Mouse (Mus musculus): ENCODE data around the gene Ccdc82.

The Ccdc82 gene

DNA sequence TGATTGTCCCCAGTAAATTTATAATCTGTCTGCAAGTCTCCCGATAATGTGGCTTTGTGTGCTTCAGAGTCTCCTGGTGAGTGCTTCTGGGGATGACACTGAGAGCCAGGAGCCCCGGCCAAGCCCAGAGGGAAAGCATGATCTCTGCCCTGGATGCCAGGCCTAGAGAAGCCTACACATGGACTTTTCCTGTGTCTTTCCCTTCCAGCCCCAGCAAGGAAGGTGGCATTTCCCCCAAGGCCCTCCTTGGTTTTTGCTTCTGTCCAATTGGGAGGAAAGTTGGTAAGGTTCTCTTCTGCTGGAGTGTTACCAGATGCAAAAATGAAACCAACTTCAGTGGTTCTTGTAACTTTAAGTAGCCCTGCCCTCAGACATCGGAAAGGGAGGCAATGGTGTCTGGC, 53.3 kb downstream of the Ccdc82 start:
- DNase-seq: no peak

DNA sequence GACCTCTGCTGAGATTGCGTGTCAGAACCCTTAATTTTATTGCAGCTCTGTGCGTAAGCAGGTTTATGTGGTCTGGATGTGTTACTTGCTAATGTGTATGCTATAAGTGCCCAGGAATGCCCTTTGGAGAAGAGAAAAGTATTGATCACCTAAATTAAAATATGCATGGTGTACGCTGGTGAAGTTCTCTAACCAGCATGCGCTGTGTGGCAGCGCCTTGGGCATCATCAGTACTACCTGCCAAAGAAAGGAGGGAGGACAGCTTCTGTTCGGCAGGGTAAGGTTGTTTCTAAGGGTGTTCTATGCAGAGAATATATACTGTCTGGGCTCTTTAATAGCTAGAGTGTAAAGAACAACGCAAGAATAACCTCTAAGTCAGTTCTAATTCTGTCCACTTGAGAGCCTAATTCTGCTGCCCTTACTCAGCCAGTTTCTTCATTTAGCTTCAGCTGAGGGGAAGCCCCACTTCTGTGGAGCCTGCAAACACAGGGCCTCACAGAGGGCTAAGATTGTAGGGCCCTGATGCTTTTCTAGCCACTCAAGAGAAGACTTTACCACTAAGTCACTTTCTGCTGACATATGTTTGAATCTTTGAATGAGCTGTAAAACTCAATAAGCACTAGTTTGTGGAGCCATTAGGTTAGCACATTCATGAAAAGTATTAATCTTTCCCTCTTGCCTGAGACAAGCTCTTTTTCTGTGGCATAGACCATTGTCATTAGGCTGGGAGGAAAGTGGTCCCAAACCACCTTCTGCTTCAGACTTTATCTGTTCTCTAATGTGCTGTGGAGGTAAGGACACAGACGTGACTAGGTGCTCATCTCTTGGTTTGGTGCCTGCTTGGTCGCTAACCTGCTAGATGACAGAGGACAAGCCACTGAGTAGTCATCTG, 54.4 kb downstream of the Ccdc82 start:
- DNase-seq: no peak

DNA sequence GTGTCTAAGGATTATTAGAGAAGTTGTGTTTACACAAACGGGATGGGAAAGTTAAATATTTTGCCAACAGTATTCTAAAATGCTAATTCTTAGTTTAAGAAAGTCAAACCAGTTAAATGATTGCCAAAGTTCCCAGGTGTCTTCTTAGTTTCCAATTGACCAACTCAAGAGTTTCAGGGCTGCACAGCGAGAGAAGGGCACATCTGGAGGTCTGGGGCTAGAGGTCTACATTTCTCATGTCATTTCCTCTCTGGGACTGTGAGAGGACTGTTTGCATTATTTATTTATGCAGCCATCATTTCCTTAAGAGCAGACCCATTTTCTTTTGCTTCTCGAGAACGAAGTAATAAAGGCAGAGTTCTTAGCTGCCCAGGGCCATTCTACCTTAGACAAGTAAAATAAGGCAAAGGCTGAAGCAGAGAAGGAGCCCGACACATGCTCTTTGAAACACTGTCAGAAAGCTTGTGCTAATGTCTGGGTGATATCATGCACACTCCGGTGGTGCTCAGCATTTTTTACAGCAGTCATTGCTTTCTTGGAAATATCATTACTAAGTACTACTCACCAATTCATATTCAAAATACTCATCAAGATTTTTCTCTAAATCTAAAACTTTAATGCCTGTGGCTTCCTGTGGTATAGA, 55.5 kb downstream of the Ccdc82 start:
- DNase-seq: no peak

DNA sequence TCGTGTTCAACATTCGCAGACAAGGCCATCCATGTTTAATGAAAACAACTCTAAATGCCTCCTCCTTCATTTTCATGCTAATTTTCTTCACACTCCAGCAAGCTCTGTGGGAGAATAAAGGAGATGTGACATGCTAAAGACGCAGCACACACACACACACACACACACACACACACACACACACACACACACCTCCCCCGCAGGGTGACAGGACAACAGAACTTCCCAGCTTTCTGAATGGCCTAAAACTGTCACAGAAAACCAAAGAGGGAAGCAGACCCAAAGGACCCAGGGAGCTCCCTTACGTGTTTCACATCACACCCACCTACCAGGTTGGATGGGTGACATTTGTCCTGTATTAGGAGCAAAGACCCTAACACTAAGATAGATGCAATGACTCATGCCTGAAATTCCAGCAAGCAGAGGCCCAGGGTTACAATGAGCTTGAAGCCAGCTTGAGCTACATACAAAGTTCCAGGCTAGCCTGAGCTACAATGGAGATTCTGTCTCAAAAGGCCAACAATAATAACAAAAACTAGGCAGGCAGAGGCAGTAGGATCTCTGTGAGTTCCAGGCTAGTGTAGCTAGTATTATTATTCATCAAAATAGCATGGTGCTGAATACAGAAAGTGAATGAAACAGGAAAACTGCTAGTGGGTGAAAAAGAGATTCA, 56.5 kb downstream of the Ccdc82 start:
- DNase-seq: no peak

DNA sequence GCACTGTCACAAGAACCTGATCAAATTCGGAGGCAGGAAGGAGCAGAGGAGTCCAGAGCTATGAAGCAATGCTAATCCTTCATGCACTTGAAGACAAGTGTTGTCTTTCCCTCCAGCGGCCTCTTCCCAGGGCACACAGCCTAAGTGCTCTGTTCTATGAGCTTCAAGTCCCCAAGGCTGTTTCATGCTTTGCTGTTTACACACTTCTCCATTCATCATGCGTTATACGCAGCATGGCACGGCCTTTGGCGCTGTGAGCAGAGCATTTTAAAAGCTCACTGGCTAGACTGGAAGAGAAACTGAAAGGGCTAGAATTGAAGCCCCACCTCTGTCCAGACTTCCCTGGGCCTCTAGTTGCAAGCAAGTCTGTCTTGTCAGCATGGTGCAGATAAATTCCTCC, 57.2 kb downstream of the Ccdc82 start:
- no peak for DNase-seq

DNA sequence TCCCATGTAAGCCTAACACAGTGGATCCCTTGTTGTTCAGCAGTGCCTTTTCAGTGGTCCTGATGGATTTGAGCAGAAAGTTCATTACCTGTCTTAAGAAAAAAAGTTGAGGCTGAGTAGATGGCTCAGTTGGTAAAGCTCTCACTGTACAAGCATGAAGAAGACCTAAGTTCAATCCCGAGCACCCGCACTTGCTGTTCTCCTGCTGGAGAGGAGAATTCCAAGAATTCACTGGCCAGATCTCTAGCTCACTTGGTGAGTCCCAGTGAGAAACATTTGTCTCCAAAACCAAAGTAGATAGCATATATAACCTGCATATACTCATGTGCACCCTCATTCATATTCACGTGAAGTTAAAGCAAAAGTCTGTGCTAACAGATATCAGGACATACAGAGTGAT, 59.7 kb downstream of the Ccdc82 start:
- DNase-seq: no peak

DNA sequence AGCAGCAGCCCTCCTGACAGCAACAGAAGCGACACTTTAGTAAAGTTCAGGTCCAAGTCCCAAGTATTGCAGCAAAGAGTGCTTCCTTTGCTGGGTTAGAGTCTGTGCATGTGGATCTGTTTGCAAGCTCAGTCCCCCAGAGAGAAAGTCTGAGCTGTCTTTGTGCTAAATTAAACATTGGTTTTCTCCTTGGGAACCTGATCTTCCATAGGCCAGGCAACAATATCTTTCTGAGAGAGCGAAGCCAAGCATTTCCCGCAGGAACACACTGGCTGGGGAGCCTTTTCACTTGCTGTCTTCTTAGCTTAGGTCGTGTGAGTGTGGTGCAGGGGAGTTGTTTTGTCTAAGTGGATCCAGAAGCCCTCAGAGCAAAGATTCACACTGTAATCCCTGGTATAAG, 60.5 kb downstream of the Ccdc82 start:
- DNase-seq: no peak

DNA sequence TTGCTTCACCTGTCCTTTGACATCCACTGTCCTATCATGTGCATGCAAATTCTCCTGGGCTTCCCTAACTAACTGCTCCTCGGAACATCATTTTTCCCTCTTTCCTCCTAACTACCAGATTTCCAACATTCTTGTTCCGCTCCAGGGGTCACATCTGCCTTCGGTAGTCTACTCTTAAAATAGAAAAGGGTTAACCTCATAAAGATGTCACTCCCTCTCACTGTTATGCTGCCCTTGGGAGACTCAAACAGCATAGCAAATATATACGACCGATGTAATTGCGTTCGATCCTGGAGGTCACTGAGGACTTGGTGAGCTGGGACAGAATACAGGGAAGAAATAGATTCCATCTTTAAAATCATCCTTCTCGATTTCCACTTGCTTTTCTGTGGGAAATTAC, 62.0 kb downstream of the Ccdc82 start:
- no peak for DNase-seq

DNA sequence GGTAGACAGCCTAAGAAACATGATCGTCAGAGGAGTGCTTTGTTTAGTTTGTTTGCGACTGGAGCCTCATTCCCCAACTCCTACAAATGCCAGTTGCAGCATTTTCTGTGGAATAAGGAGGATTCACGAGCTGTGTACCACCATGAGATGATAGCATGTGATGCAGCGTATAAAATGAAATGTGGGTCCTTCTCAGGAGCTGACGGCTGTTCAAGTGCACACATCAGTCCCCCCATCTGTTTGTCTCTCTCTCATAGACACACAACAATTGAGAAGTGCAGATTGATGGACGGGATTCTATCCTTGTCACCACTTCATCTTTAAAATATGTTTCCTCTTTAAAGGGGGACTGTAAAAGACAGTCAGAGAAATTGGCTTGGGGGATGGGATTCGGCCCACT, 63.1 kb downstream of the Ccdc82 start:
- DNase-seq: no peak

DNA sequence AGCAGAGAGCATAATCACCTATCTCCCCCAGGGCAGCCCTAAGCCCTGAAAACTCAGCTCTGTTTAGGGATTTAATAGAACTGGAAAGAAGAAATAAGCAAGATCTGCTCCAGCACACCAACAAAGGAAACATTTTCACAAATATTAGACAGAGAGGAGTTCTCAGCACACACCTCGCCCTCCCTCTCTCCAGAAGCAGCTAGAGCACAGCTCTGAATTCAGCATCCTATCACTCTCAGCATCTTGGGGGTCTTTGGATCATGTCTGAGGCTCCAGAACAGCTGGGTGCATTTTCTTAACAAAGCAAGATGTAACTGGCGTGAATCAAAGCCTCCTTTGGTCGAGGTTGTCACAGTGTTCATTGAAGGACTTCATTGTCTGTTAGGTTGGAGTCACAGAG, 63.5 kb downstream of the Ccdc82 start:
- no peak for DNase-seq

DNA sequence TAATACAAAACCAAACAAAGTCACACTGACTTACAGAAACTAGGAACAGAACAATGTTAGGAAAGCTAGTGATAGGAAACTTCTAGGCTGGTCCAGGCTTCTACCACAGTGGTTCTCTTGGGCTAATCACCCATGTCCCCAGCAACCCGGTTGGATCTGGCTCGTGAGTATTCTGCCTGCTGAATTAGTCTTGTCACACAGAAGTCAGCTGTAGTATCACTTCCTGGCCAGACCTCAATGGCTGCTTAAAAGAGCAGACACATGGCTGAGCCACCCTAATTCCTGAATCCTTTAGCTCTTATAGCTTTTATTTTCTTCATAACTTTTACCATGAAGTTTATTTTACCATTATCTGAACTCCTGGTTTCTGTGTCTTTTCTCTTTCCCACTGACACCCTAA, 64.3 kb downstream of the Ccdc82 start:
- DNase-seq: no peak

DNA sequence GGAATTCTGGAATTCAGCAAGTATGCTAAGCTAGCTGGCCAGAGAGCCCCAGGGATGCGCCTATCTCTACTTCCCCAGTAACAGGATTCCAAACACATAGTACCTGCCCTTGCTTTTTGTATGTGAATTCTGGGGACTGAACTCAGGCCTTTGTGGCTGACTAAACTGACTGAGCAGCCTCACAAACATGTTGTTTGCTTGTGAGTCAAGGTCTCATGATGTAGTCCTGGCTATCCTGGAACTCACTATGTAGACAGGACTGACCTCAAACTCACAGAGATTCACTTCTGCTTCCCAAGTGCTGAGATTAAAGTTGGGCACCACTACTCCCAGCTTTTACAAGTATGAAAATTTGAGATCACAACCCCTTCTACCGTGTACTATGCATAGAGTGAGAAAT, 67.2 kb downstream of the Ccdc82 start:
- no peak for DNase-seq

DNA sequence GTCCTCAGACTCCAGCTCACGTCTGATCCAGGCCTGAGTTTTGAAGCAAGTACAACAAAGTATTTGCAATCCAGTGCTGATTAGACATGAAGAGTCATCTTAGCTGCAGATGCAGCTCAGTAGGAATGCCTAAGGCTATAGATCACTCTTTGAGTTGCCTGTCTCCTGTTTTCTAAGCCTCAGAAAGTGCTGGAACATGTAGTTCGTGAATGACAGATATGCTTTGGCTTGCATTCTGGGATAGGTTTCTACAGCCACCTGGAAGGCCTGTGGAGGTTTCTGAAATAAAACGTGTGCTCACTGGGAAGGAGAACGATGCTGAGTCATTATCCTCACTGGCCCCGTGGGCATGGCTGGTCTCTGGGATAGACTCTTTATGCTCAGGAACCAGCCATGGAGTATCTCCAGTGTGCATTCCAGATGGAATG, 67.8 kb downstream of the Ccdc82 start:
- DNase-seq: no peak

DNA sequence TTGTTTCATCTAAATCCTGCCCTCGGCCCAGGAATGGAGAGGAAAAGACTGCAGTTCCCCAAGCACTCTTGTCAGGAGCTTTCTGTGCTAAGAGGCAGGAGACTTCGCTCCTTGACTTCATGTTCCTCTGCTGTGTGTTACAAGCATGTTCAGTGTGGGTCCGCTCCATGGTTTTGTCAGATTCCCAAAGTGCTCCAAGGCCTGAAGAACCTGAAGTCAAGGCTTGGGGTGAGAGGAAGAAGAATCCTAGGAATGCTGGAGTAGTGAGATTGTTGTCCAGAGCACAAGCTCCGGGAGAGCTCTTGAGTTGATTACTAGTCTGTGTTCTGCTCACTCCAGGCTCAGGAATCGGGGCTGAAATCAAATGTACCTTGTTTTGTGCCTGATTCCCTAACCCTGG, 68.6 kb downstream of the Ccdc82 start:
- no peak for DNase-seq

DNA sequence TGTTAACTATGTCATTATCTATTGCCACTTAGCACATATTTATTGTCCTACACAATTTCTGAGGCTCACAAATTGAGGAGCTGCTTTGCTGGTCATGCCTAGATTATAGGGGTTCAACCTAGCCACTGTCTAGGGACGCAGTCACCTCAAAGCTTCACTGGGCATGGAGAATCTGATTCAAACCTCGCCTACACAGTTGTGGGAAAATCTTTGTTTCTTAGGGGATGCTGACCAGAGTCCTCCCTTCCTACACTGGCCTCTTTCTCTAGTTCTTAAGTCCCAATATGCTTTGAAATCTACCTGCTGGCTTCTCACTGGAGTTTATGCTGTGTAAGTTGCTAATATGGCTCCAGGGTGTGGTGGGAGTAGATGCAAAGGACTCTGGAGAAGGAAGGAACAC, 72.8 kb downstream of the Ccdc82 start:
- no peak for DNase-seq

DNA sequence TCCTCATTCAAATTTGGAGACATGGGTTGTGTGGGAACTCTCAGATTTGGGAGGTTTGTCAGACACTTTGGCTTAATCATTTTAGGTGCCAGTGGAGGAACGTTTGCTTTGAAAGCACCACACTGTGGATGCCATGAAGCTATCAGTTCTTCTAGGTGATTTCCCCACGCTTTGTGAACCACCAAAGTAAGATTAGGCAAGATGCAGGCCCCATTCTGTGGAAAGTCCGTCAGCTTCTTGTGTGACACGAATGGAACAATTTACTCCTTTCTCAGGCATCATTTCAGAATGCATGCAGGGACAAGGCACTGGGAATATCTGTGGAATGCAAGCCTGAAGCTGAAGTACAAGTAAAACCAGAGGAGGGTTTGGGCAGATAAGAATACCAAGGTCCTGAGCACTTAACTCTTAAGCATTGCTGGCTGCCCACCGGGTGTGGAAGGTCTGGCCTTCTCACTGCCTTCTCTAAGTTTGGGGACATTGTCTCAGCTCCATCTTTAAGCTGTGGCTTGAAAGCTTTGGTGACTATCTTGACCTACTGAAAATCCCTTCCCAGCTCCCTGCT, 74.1 kb downstream of the Ccdc82 start:
- no peak for DNase-seq

DNA sequence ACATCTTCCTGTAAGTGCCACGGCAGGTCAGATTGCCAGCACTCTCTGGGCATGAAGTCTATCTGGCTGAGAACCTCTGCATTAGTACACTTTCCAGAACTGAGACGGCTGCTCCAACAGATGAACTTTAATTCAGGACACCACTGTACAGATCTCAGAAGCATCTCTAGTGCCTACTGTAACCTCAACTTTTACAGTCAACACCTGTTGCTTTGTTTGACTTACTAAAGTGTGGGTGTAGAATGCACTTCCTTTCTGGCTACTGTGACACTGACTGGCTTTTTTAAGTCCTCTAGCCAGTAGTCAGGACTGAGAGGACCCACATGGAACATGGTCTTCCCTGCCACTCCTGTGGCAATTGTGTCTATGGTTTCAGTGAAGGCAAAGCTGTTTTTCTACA, 76.3 kb downstream of the Ccdc82 start:
- DNase-seq: no peak

DNA sequence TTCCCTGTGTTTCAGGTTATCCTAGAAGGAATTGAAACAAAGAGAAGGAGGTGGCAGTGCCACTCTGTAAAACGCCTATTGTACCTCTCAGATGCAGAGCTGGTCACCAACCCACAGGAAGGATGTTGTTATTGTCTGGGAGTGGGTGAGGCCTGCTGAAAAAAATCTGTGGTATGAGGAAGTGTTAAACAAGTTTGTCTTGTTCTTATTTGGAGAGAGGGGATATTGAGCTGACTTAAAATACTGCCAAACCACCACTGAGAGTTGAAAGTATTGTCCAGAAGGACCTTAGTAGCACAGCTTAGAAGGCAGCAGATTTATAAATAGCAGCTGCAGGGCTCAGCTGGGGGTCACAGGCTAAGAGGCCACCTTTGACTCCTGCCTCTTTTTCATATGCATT, 76.9 kb downstream of the Ccdc82 start:
- no peak for DNase-seq
